Mouse (Mus musculus) testis, adult 2 months (tissue): ENCODE data around the gene Ppp2r3a.

Source experiments
- CTCF ChIP-seq: fragments of 200-500 bp; IDR thresholded peaks from 2 replicates; pipeline ENCODE4 v1.5.1; 2012; ENCODE audit warnings: low read depth, mild to moderate bottlenecking, inconsistent platforms, low read length, moderate library complexity; ENCODE audit not compliant: control insufficient read depth, insufficient read depth, insufficient replicate concordance
- POLR2A ChIP-seq: fragments of 200-500 bp; IDR thresholded peaks from 2 replicates; pipeline ENCODE4 v1.6.1; 2012; ENCODE audit warnings: low read depth, mild to moderate bottlenecking, inconsistent platforms, low read length, moderate library complexity; ENCODE audit not compliant: control insufficient read depth

DNA sequence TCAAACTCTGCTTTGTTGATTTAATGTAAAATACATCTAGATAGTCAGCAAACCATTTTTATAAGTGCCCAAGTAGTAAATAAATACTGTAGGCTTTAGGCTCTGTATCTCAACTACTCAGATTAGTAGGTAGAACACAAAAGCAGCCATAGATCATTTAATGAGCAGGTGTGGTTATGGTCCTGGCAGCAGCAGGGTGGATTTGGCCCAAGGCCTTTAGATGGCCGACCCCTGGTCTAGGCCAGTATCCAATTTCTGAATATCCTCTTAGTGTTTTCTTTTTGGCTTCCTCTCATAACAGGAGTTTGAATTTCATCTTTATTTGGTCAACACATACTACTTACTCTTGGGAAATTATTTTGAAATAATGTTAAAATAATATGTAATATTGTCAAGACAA lies 46.4 kb downstream of the Ppp2r3a start:
- TF ChIP-seq POLR2A (no peak), CTCF (no peak)
